Mouse (Mus musculus) cerebellum, adult 2 months (tissue): ENCODE results near the gene Acap1.

Source experiments
- CTCF ChIP-seq: fragments of 200-500 bp; IDR thresholded peaks from 2 replicates; pipeline ENCODE4 v1.5.1; 2011; ENCODE audit warnings: low read depth, mild to moderate bottlenecking, control low read depth, low read length, moderate library complexity, borderline replicate concordance; ENCODE audit not compliant: insufficient read depth
- POLR2A ChIP-seq: fragments of 200-500 bp; IDR thresholded peaks from 2 replicates; pipeline ENCODE4 v1.6.1; 2011; ENCODE audit warnings: low read length, control low read depth, borderline replicate concordance; ENCODE audit not compliant: insufficient read depth

DNA sequence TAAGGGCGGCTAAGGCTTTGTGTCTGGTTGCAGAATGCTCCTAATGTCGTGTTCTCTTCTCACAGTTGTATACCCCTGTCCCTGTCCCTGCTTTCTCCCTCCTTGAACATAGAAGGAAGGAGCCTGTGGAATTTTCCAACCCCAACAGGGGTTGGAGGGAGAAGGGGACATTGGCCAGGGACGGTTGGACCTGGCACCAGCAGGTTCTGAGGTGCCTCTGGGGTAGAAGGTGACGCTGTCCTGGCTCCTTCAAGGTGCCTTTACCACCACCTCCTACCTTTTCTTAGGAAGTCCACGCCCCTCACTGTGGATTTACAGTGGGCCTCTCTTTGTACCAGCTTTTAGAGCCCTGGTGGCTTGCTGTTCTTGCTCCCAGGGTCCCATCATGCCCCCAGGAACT lies 42.5 kb upstream of the Acap1 start:
- TF ChIP-seq CTCF, result no peak
- TF ChIP-seq POLR2A, result no peak
